Mouse (Mus musculus): ENCODE measurements around the gene Fam161a.
"Not testable (repeated sequence)": the region's sequence is repeated elsewhere in the genome, so short reads cannot be mapped to it uniquely, and the experiment has no call there.

Fam161a gene

GRCm38 (mm10) chr11:23024169-23024568 lies 16.8 kb downstream of the Fam161a start:
- in situ Hi-C loops (cut with MboI; ENCODE audit: unreplicated experiment in 2 of 2), result loop anchor here in 1 of 2 experiments (25.0 kb wide), 1 partner anchor 938 kb away; no protein-coding TSS in a partner anchor

- in situ Hi-C loops (cut with MboI; ENCODE audit: unreplicated experiment in 2 of 2), result no loop called here
These were observed 21.6 kb downstream of the Fam161a start for GRCm38 (mm10) chr11:23028957-23029356.

- in situ Hi-C loops (cut with MboI; ENCODE audit: unreplicated experiment in 2 of 2), result no loop called here
These were observed 22.1 kb downstream of the Fam161a start for GRCm38 (mm10) chr11:23029399-23029798.

GRCm38 (mm10) chr11:23047252-23047651 lies 39.9 kb downstream of the Fam161a start:
- in situ Hi-C loops (cut with MboI; ENCODE audit: unreplicated experiment in 2 of 2), result no loop called here

- in situ Hi-C loops (cut with MboI; ENCODE audit: unreplicated experiment in 2 of 2), result no loop called here
These were observed 40.6 kb downstream of the Fam161a start for GRCm38 (mm10) chr11:23047663-23048582.

GRCm38 (mm10) chr11:23049642-23050041 lies 42.3 kb downstream of the Fam161a start:
- in situ Hi-C loops (cut with MboI; ENCODE audit: unreplicated experiment in 2 of 2), result no loop called here

- in situ Hi-C loops (cut with MboI; ENCODE audit: unreplicated experiment in 2 of 2), result no loop called here
These were observed 45.0 kb downstream of the Fam161a start for GRCm38 (mm10) chr11:23052353-23052752.

GRCm38 (mm10) chr11:23063153-23063552 lies 55.8 kb downstream of the Fam161a start:
- in situ Hi-C loops (cut with MboI; ENCODE audit: unreplicated experiment in 2 of 2), result no loop called here

- in situ Hi-C loops (cut with MboI; ENCODE audit: unreplicated experiment in 2 of 2), result no loop called here
These were observed 56.5 kb downstream of the Fam161a start for GRCm38 (mm10) chr11:23063857-23064256.

- in situ Hi-C loops (cut with MboI; ENCODE audit: unreplicated experiment in 2 of 2), result not testable (repeated sequence)
These were observed 56.9 kb downstream of the Fam161a start for GRCm38 (mm10) chr11:23064276-23064675.

GRCm38 (mm10) chr11:23065167-23065668 lies 57.9 kb downstream of the Fam161a start:
- in situ Hi-C loops (cut with MboI; ENCODE audit: unreplicated experiment in 2 of 2), result no loop called here

- in situ Hi-C loops (cut with MboI; ENCODE audit: unreplicated experiment in 2 of 2), result no loop called here
These were observed 60.2 kb downstream of the Fam161a start for GRCm38 (mm10) chr11:23067395-23068136.

GRCm38 (mm10) chr11:23068201-23068600 lies 60.9 kb downstream of the Fam161a start:
- in situ Hi-C loops (cut with MboI; ENCODE audit: unreplicated experiment in 2 of 2), result no loop called here

GRCm38 (mm10) chr11:23068986-23069385 lies 61.7 kb downstream of the Fam161a start:
- in situ Hi-C loops (cut with MboI; ENCODE audit: unreplicated experiment in 2 of 2), result not testable (repeated sequence)

GRCm38 (mm10) chr11:23074841-23075240 lies 67.5 kb downstream of the Fam161a start:
- in situ Hi-C loops (cut with MboI; ENCODE audit: unreplicated experiment in 2 of 2), result no loop called here

- in situ Hi-C loops (cut with MboI; ENCODE audit: unreplicated experiment in 2 of 2), result no loop called here
These were observed 71.2 kb downstream of the Fam161a start for GRCm38 (mm10) chr11:23078541-23078940.

Measured in v-Abl transformed pro-B cells (cell line).